Mouse (Mus musculus): ENCODE measurements around the gene Gm8356.
"Not testable (repeated sequence)": the region's sequence is repeated elsewhere in the genome, so short reads cannot be mapped to it uniquely, and the experiment has no call there.

- TF ChIP-seq CTCF (IDR thresholded peaks at IDR 0.05; ENCODE audit: borderline replicate concordance, insufficient read depth, low read length); POLR2A (IDR thresholded peaks at IDR 0.05; ENCODE audit: low read depth, low read length): not testable (repeated sequence)
Measured at GRCm38 (mm10) chr14:6486331-6486730, 50.8 kb downstream of the Gm8356 start.
